Mouse (Mus musculus) olfactory bulb, adult 2 months (tissue): ENCODE measurements around the gene Slc17a4.

ENCODE experiments used
- CTCF ChIP-seq: fragments of 200-500 bp; IDR thresholded peaks from 2 replicates; pipeline ENCODE4 v1.5.1; 2012; ENCODE audit warnings: low read depth, mild to moderate bottlenecking, low read length, moderate library complexity; ENCODE audit not compliant: insufficient read depth
- POLR2A ChIP-seq: fragments of 200-500 bp; IDR thresholded peaks from 2 replicates; pipeline ENCODE4 v1.6.1; 2012; ENCODE audit warnings: mild to moderate bottlenecking, low read depth, low read length, moderate library complexity; ENCODE audit not compliant: insufficient read depth

GRCm38 (mm10) chr13:23867405-23867804 is 47.4 kb downstream of the Slc17a4 start, which contains the start of gene Slc17a1:
- TF ChIP-seq POLR2A (no peak), CTCF (no peak)
